Mouse (Mus musculus): ENCODE data around the gene Mrpl42. TPM values are rescaled to one million over a fixed set of nuclear protein-coding genes. Genes with fewer than 3 reads are reported as not detected.

The Mrpl42 gene
- 324 TPM for polyA plus RNA-seq (2014; fragmentation: Illumina TruSeq; extraction: RNeasy Lipid Tissue Mini Kit (QIAGEN cat#74804); ENCODE audit: low read depth, low replicate concordance)

DNA sequence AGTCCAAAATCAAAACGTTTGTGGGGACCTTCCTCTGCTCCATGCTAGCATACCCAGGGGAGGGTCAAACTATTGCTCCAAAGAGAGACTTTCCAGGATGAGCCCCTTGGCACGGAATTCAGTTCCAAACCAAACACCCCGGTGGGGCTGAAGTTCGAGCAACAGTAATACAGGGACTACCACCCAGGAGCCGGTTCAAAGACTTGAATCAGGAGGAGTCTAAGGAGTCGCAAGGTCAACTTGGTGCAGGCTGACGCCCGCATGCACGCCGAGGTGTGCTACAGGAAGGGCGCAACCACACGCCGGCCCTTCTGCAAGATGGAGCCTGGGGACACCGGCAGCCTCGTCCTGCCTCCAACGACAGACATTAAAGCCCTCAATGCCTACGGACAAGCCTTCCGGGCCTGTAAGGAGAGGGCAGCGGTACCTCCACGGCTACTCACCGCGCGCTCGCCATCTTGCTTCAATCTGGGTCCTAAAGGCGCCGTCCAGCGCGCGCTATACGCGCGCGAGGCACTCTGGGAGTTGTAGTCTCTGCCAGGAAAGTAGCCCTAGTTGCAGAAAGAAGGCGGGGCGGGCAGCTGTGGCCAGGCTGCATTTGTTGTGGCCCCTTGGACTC is at the start of gene Mrpl42:
Gene Mrpl42, minus strand, starts transcription at position 478 of the 619 bp plus-strand sequence.

DNA sequence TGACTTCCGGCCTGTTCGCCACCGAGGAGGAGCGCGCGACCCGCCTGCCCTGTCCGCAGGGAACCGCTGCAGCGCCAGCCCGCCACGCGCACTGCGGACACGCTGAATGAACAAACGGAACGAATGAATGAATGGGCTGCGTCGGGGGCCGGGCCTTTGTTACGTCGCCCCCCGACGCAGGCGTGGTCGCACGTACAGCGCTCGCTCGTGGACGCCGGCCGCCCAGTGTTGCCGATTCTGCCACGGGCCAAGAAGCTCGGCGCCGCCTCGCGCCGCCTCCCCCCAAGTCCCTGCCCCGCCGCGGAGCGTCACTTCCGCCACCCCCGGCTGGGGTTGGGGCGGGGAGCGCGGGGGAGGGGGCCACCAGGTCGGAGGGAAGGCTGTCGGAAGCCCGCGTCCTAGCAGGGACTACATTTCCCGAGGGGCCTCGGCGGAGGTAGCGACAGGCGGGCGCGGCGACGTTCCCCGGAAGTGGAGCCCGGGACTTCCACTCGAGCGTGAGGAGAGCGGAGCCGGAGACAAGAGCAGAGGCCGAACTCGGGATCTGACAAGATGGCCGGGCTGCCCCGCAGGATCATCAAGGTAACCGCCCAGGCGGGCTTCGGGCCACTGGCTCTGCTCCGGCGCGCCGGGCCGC is 13.0 kb upstream of the Mrpl42 start, which contains the start of gene Ube2n:
Gene Ube2n, plus strand, starts transcription at position 490 of the 637 bp plus-strand sequence.

Other genes starting within 250 kb of the Mrpl42 start
- 11.7 TPM for gene Cradd, start 177.8 kb downstream of the Mrpl42 start, polyA plus RNA-seq (2014; fragmentation: Illumina TruSeq; extraction: RNeasy Lipid Tissue Mini Kit (QIAGEN cat#74804); ENCODE audit: low read depth, low replicate concordance)
- gene Socs2, start 84.8 kb downstream of the Mrpl42 start, polyA plus RNA-seq (2014; fragmentation: Illumina TruSeq; extraction: RNeasy Lipid Tissue Mini Kit (QIAGEN cat#74804); ENCODE audit: low read depth, low replicate concordance): 53.5 TPM
- 549 TPM for gene Ube2n, start 13.2 kb upstream of the Mrpl42 start, polyA plus RNA-seq (2014; fragmentation: Illumina TruSeq; extraction: RNeasy Lipid Tissue Mini Kit (QIAGEN cat#74804); ENCODE audit: low read depth, low replicate concordance)
- gene Nudt4, start 62.2 kb upstream of the Mrpl42 start, polyA plus RNA-seq (2014; fragmentation: Illumina TruSeq; extraction: RNeasy Lipid Tissue Mini Kit (QIAGEN cat#74804); ENCODE audit: low read depth, low replicate concordance): 1,346 TPM
- gene Anapc15-ps, start 171.5 kb upstream of the Mrpl42 start, polyA plus RNA-seq (2014; fragmentation: Illumina TruSeq; extraction: RNeasy Lipid Tissue Mini Kit (QIAGEN cat#74804); ENCODE audit: low read depth, low replicate concordance): not detected

All from kidney, adult 10 weeks (tissue).